Mouse (Mus musculus): ENCODE measurements around the gene Ahctf1. TPM values are rescaled to one million over a fixed set of nuclear protein-coding genes. Genes with fewer than 3 reads are reported as not detected.

The Ahctf1 gene
- polyA plus RNA-seq (2014; fragmentation: Illumina TruSeq; extraction: RNeasy Lipid Tissue Mini Kit (QIAGEN cat#74804); ENCODE audit: low read depth, low replicate concordance), result 61.0 TPM

GRCm38 (mm10) chr1:179803513-179804139 lies at the start of gene Ahctf1:
Ahctf1 (minus strand) TSS chr1:179803680.

GRCm38 (mm10) chr1:179802610-179803512 lies 619 bp downstream of the Ahctf1 start, which contains the start of gene Gm10518:
Gm10518 (plus strand) TSS chr1:179803376.

GRCm38 (mm10) chr1:179745171-179745570 lies 58.3 kb downstream of the Ahctf1 start, which contains the start of gene Kif28:
Kif28 (minus strand) TSS chr1:179745271.

Other genes with a start within 250 kb of the Ahctf1 start
- 101 TPM for gene Sccpdh, start 135.5 kb downstream of the Ahctf1 start, polyA plus RNA-seq (2014; fragmentation: Illumina TruSeq; extraction: RNeasy Lipid Tissue Mini Kit (QIAGEN cat#74804); ENCODE audit: low read depth, low replicate concordance)
- not detected for gene Kif28, start 58.4 kb downstream of the Ahctf1 start, polyA plus RNA-seq (2014; fragmentation: Illumina TruSeq; extraction: RNeasy Lipid Tissue Mini Kit (QIAGEN cat#74804); ENCODE audit: low read depth, low replicate concordance)
- gene Gm10518, start 304 bp downstream of the Ahctf1 start, polyA plus RNA-seq (2014; fragmentation: Illumina TruSeq; extraction: RNeasy Lipid Tissue Mini Kit (QIAGEN cat#74804); ENCODE audit: low read depth, low replicate concordance), result not detected
- 91.0 TPM for gene Cdc42bpa, start 156.8 kb upstream of the Ahctf1 start, polyA plus RNA-seq (2014; fragmentation: Illumina TruSeq; extraction: RNeasy Lipid Tissue Mini Kit (QIAGEN cat#74804); ENCODE audit: low read depth, low replicate concordance)